Mouse (Mus musculus) forebrain, embryonic 16.5 days (tissue): Measurements from ENCODE around the gene Pck1. TPM values are rescaled to one million over a fixed set of nuclear protein-coding genes. Genes with fewer than 3 reads are reported as not detected.

Experiments used
- ATAC-seq: fragments of 200-750 bp; cut with Nextera tagmentation; 2 replicates; pipeline ENCODE4 v1.8.0; 2017; ENCODE audit warnings: mild to moderate bottlenecking, moderate library complexity
- H3K27ac ChIP-seq: fragments of 300-500 bp; sonication (generic); 2 replicates; pipeline ENCODE4 v1.5.1; 2014; ENCODE audit warnings: low read length, control low read depth
- H3K27me3 ChIP-seq: fragments of 300-500 bp; sonication (generic); replicated peaks from 2 replicates; pipeline ENCODE4 v1.6.1; 2014; ENCODE audit warnings: low read length; ENCODE audit not compliant: control insufficient read depth, insufficient read depth
- H3K36me3 ChIP-seq: fragments of 300-500 bp; sonication (generic); 2 replicates; pipeline ENCODE4 v1.6.1; 2014; ENCODE audit not compliant: control insufficient read depth, insufficient read depth
- H3K4me1 ChIP-seq: fragments of 300-500 bp; sonication (generic); replicated peaks from 2 replicates; pipeline ENCODE4 v1.6.1; 2014; ENCODE audit warnings: low read length; ENCODE audit not compliant: control insufficient read depth, insufficient read depth
- H3K4me2 ChIP-seq: fragments of 300-500 bp; sonication (generic); 2 replicates; pipeline ENCODE4 v1.6.1; 2014; ENCODE audit warnings: mild to moderate bottlenecking, low read length, control low read depth
- H3K4me3 ChIP-seq: fragments of 300-500 bp; sonication (generic); replicated peaks from 2 replicates; pipeline ENCODE4 v1.5.1; 2014; ENCODE audit warnings: mild to moderate bottlenecking, low read length, control low read depth
- H3K9ac ChIP-seq: fragments of 300-500 bp; sonication (generic); replicated peaks from 2 replicates; pipeline ENCODE4 v1.6.1; 2014; ENCODE audit warnings: low read depth, low read length, control low read depth
- H3K9me3 ChIP-seq: fragments of 300-500 bp; sonication (generic); 2 replicates; pipeline ENCODE4 v1.6.1; 2016; ENCODE audit warnings: low read length; ENCODE audit not compliant: control insufficient read depth
- WGBS: fragments of 180-500 bp; shearing (Covaris S2); extraction: QIAGEN DNeasy Blood & Tissue Kit; methylation state at CpG from one replicate; pipeline ENCODE4 v1.1.7; 2014; 5-methylcytosine and 5-hydroxymethylcytosine counted together
- polyA plus RNA-seq: library from polyadenylated mRNA; unstranded; fragments of >200 nt; fragmentation: Nextera tagmentation; extraction: Ambion mirVana; gene quantifications from 2 replicates; pipeline ENCODE4 v1.2.1, GENCODE M21; 2015

The Pck1 gene
- polyA plus RNA-seq, 1 experiment from 2014 or later: not detected

- H3K36me3 ChIP-seq: no peaks in the 10 kb centered on the region
- H3K27me3 ChIP-seq: no peaks in the 10 kb centered on the region
- no peak overlapping the region for H3K4me3 ChIP-seq
- no peaks in the 10 kb centered on the region for H3K9me3 ChIP-seq
- no peak overlapping the region for H3K4me2 ChIP-seq
- peaks cover 5% of the 10 kb centered on the region; the same call in 1 of the 2 replicates for H3K4me1 ChIP-seq
- ATAC-seq: no peak
- WGBS: 67% methylated on average over 4 of the region's 4 CpGs
- H3K9ac ChIP-seq: no peak overlapping the region
- H3K27ac ChIP-seq: no peak overlapping the region
Observed at GRCm38 (mm10) chr2:173157376-173157775, 4.5 kb downstream of the Pck1 start.

GRCm38 (mm10) chr2:173157871-173158270, 5.0 kb downstream of the Pck1 start:
- WGBS: 96% methylated on average over 4 of the region's 4 CpGs
- Histone ChIP-seq H3K4me3 (no peak overlapping the region), H3K9ac (no peak overlapping the region), H3K27ac (no peak overlapping the region), H3K36me3 (no peaks in the 10 kb centered on the region), H3K27me3 (no peaks in the 10 kb centered on the region), H3K9me3 (no peaks in the 10 kb centered on the region), H3K4me1 (peaks cover 5% of the 10 kb centered on the region; the same call in 1 of the 2 replicates), H3K4me2 (no peak overlapping the region)
- ATAC-seq: no peak

- no peak overlapping the region for H3K9ac ChIP-seq
- no peaks in the 10 kb centered on the region for H3K9me3 ChIP-seq
- WGBS: 91% methylated on average over 19 of the region's 19 CpGs
- peaks cover 5% of the 10 kb centered on the region; the same call in 1 of the 2 replicates for H3K4me1 ChIP-seq
- H3K4me2 ChIP-seq: no peak overlapping the region
- no peak overlapping the region for H3K27ac ChIP-seq
- H3K36me3 ChIP-seq: no peaks in the 10 kb centered on the region
- no peak overlapping the region for H3K4me3 ChIP-seq
- no peak for ATAC-seq
- H3K27me3 ChIP-seq: no peaks in the 10 kb centered on the region
Observed at GRCm38 (mm10) chr2:173158390-173159055, 5.7 kb downstream of the Pck1 start.

GRCm38 (mm10) chr2:173159354-173160311, 6.8 kb downstream of the Pck1 start:
- Histone ChIP-seq H3K27me3 (no peaks in the 10 kb centered on the region), H3K4me3 (no peak overlapping the region), H3K9ac (no peak overlapping the region), H3K4me1 (peaks cover 5% of the 10 kb centered on the region; the same call in 1 of the 2 replicates), H3K9me3 (no peaks in the 10 kb centered on the region), H3K27ac (no peak overlapping the region), H3K36me3 (no peaks in the 10 kb centered on the region), H3K4me2 (no peak overlapping the region)
- peak; percentile 55; the same call in 1 of the 2 replicates for ATAC-seq
- WGBS: 53% methylated on average over 24 of the region's 24 CpGs

GRCm38 (mm10) chr2:173163380-173163779, 10.5 kb downstream of the Pck1 start:
- Histone ChIP-seq H3K4me1 (peaks cover 6% of the 10 kb centered on the region), H3K9me3 (no peaks in the 10 kb centered on the region), H3K27me3 (no peaks in the 10 kb centered on the region), H3K36me3 (no peaks in the 10 kb centered on the region), H3K27ac (no peak overlapping the region), H3K4me2 (no peak overlapping the region), H3K9ac (no peak overlapping the region), H3K4me3 (no peak overlapping the region)
- WGBS: 83% methylated on average over 8 of the region's 8 CpGs
- no peak for ATAC-seq

GRCm38 (mm10) chr2:173164358-173164757, 11.5 kb downstream of the Pck1 start:
- Histone ChIP-seq H3K9me3 (no peaks in the 10 kb centered on the region), H3K4me1 (peaks cover 7% of the 10 kb centered on the region), H3K9ac (no peak overlapping the region), H3K27me3 (no peaks in the 10 kb centered on the region), H3K36me3 (no peaks in the 10 kb centered on the region), H3K4me2 (no peak overlapping the region), H3K27ac (no peak overlapping the region), H3K4me3 (no peak overlapping the region)
- no peak for ATAC-seq
- 43% methylated on average over 2 of the region's 2 CpGs for WGBS

GRCm38 (mm10) chr2:173164946-173165345, 12.1 kb downstream of the Pck1 start:
- Histone ChIP-seq H3K36me3 (no peaks in the 10 kb centered on the region), H3K9ac (no peak overlapping the region), H3K27ac (no peak overlapping the region), H3K4me3 (no peak overlapping the region), H3K4me2 (no peak overlapping the region), H3K4me1 (peaks cover 7% of the 10 kb centered on the region; the same call in 1 of the 2 replicates), H3K27me3 (no peaks in the 10 kb centered on the region), H3K9me3 (no peaks in the 10 kb centered on the region)
- no peak for ATAC-seq
- 83% methylated on average over 10 of the region's 10 CpGs for WGBS

- Histone ChIP-seq H3K4me1 (peaks cover 7% of the 10 kb centered on the region; the same call in 1 of the 2 replicates), H3K27ac (no peak overlapping the region), H3K9ac (no peak overlapping the region), H3K36me3 (no peaks in the 10 kb centered on the region), H3K9me3 (no peaks in the 10 kb centered on the region), H3K4me3 (no peak overlapping the region), H3K4me2 (no peak overlapping the region), H3K27me3 (no peaks in the 10 kb centered on the region)
- WGBS: 83% methylated on average over 10 of the region's 10 CpGs
- ATAC-seq: no peak
Observed at GRCm38 (mm10) chr2:173165357-173165756, 12.5 kb downstream of the Pck1 start.

- no peak for ATAC-seq
- Histone ChIP-seq H3K27ac (no peak overlapping the region), H3K9ac (no peak overlapping the region), H3K4me2 (no peak overlapping the region), H3K36me3 (no peaks in the 10 kb centered on the region), H3K4me3 (no peak overlapping the region), H3K9me3 (no peaks in the 10 kb centered on the region), H3K4me1 (peaks cover 18% of the 10 kb centered on the region), H3K27me3 (no peaks in the 10 kb centered on the region)
- WGBS: 47% methylated on average over 5 of the region's 5 CpGs
Observed at GRCm38 (mm10) chr2:173168411-173168851, 15.6 kb downstream of the Pck1 start.
